Mouse (Mus musculus): ENCODE data around the gene Mtus2. TPM values are rescaled to one million over a fixed set of nuclear protein-coding genes. Genes with fewer than 3 reads are reported as not detected.

The Mtus2 gene
- polyA plus RNA-seq, 1 experiment from 2014 or later: 15.8 TPM

DNA sequence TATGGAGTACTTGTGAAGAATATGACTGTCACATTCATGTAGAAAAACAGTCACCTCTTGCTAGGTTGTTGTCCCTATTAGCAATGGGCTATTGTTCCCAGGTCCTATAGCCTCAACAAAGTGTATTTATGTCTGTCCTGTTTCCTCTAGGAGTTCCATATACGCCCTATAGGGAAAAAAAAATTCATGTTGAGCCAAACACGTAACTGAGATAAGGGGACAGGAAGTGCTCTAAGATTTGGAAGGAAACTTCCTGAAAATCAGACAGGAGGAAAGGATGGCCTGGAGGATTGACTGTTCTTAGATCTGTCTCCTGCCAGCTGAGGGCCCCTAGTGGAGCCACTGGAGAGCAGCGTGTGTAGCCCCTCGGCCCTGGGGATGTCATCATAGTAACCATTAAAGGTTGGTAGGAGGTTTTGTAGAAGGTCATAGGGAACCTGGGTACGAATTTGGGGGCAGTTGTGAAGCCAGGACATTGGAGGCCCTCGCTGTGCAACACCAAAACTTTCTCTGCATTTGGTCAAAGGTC lies 42.0 kb upstream of the Mtus2 start:
- peak; percentile 51 for TF ChIP-seq CTCF (IDR thresholded peaks at IDR 0.05; ENCODE audit: low read depth)
- Histone ChIP-seq H3K27me3 (replicated peaks; ENCODE audit: control insufficient read depth, insufficient read depth, low read length) (no peaks in the 10 kb centered on the region), H3K27ac (ENCODE audit: low read depth, low read length) (no peak overlapping the region), H3K9ac (ENCODE audit: low read depth, low read length) (no peak overlapping the region), H3K4me3 (ENCODE audit: low read depth, low read length) (no peak overlapping the region), H3K9me3 (ENCODE audit: control insufficient read depth) (no peaks in the 10 kb centered on the region), H3K36me3 (ENCODE audit: control insufficient read depth, insufficient read depth) (no peaks in the 10 kb centered on the region), H3K4me2 (replicated peaks; ENCODE audit: low read depth) (no peak overlapping the region), H3K4me1 (replicated peaks; ENCODE audit: control insufficient read depth, insufficient read depth, low read length) (no peaks in the 10 kb centered on the region; the same call in 1 of the 2 replicates)
- no peak; the same call in 1 of the 2 replicates for ATAC-seq
- 37% methylated on average over 6 of the region's 6 CpGs for WGBS

DNA sequence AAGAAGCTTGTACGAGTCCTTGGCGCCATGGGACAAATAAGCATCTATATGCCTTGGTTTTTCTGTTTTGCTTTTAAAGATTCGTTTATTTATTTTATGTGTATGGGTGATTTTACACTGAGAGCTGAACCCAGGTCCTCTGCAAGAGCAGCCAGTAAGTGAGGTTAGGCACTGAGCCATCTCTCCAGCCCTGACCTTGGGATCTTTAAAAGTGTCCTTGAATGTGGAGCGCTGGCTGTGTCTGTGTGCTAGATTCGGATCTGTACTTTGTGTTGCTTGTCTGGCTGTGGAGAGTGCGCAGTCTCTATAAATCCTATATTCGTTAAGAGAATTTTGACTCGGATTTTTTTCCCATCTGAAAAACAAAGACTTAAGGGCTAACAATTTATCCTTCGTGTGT lies 40.9 kb upstream of the Mtus2 start:
- Histone ChIP-seq H3K4me1 (replicated peaks; ENCODE audit: control insufficient read depth, insufficient read depth, low read length) (no peaks in the 10 kb centered on the region; the same call in 1 of the 2 replicates), H3K4me3 (ENCODE audit: low read depth, low read length) (no peak overlapping the region), H3K4me2 (replicated peaks; ENCODE audit: low read depth) (no peak overlapping the region), H3K27ac (ENCODE audit: low read depth, low read length) (no peak overlapping the region), H3K27me3 (replicated peaks; ENCODE audit: control insufficient read depth, insufficient read depth, low read length) (no peaks in the 10 kb centered on the region), H3K9me3 (ENCODE audit: control insufficient read depth) (no peaks in the 10 kb centered on the region), H3K36me3 (ENCODE audit: control insufficient read depth, insufficient read depth) (no peaks in the 10 kb centered on the region), H3K9ac (ENCODE audit: low read depth, low read length) (no peak overlapping the region)
- WGBS: 81% methylated on average over 9 of the region's 9 CpGs
- TF ChIP-seq CTCF (IDR thresholded peaks at IDR 0.05; ENCODE audit: low read depth): no peak
- ATAC-seq: no peak

GRCm38 (mm10) chr5:147918044-147918846 lies 38.9 kb upstream of the Mtus2 start:
- Histone ChIP-seq H3K4me2 (replicated peaks; ENCODE audit: low read depth) (no peak overlapping the region), H3K27me3 (replicated peaks; ENCODE audit: control insufficient read depth, insufficient read depth, low read length) (no peaks in the 10 kb centered on the region), H3K36me3 (ENCODE audit: control insufficient read depth, insufficient read depth) (no peaks in the 10 kb centered on the region), H3K4me1 (replicated peaks; ENCODE audit: control insufficient read depth, insufficient read depth, low read length) (no peaks in the 10 kb centered on the region; the same call in 1 of the 2 replicates), H3K9me3 (ENCODE audit: control insufficient read depth) (no peaks in the 10 kb centered on the region), H3K4me3 (ENCODE audit: low read depth, low read length) (no peak overlapping the region), H3K27ac (ENCODE audit: low read depth, low read length) (no peak overlapping the region), H3K9ac (ENCODE audit: low read depth, low read length) (no peak overlapping the region)
- ATAC-seq: no peak
- 62% methylated on average over 17 of the region's 17 CpGs for WGBS
- no peak for TF ChIP-seq CTCF (IDR thresholded peaks at IDR 0.05; ENCODE audit: low read depth)

GRCm38 (mm10) chr5:147924621-147925020 lies 32.5 kb upstream of the Mtus2 start:
- Histone ChIP-seq H3K4me2 (replicated peaks; ENCODE audit: low read depth) (no peak overlapping the region), H3K4me1 (replicated peaks; ENCODE audit: control insufficient read depth, insufficient read depth, low read length) (no peaks in the 10 kb centered on the region), H3K27me3 (replicated peaks; ENCODE audit: control insufficient read depth, insufficient read depth, low read length) (no peaks in the 10 kb centered on the region), H3K27ac (ENCODE audit: low read depth, low read length) (no peak overlapping the region), H3K36me3 (ENCODE audit: control insufficient read depth, insufficient read depth) (no peaks in the 10 kb centered on the region), H3K9ac (ENCODE audit: low read depth, low read length) (no peak overlapping the region), H3K4me3 (ENCODE audit: low read depth, low read length) (no peak overlapping the region), H3K9me3 (ENCODE audit: control insufficient read depth) (no peaks in the 10 kb centered on the region)
- TF ChIP-seq CTCF (IDR thresholded peaks at IDR 0.05; ENCODE audit: low read depth): no peak
- ATAC-seq: peak; percentile 84
- 47% methylated on average over 5 of the region's 5 CpGs for WGBS

DNA sequence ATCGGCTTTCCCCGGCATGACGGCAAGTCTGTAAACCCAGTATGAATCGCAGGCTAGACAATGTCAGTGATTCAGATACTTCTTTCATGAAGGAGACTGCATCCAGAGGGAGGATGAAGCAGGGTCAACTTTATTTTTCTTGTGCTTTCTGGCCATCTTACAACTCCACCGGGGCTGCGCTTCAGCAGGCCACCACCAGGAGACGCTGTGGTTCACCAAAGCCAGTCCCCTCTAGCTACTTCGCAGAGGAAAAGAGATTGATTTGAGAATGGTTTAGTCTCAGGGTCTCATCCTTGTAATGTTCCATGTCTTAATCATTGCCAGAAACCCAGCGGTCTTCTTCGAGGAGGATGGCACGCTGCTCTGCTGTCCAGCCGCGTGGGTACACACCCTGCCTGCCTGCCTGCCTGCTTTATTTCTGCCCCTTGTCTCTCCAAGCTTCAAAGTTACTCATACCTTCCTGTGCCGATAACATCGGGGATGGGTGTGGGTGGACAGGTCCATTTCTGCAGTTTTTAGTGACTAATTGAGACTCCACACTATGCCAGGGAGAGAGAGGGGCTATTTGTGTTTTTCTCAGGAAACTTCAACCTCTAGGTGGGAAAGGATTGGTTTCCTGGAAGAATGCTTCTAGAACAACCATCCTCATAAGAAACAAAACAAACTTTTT lies 31.1 kb upstream of the Mtus2 start:
- Histone ChIP-seq H3K27ac (ENCODE audit: low read depth, low read length) (no peak overlapping the region), H3K27me3 (replicated peaks; ENCODE audit: control insufficient read depth, insufficient read depth, low read length) (no peaks in the 10 kb centered on the region), H3K4me2 (replicated peaks; ENCODE audit: low read depth) (no peak overlapping the region), H3K36me3 (ENCODE audit: control insufficient read depth, insufficient read depth) (no peaks in the 10 kb centered on the region), H3K9ac (ENCODE audit: low read depth, low read length) (no peak overlapping the region), H3K4me3 (ENCODE audit: low read depth, low read length) (no peak overlapping the region), H3K4me1 (replicated peaks; ENCODE audit: control insufficient read depth, insufficient read depth, low read length) (no peaks in the 10 kb centered on the region), H3K9me3 (ENCODE audit: control insufficient read depth) (no peaks in the 10 kb centered on the region)
- no peak for ATAC-seq
- peak; percentile 72 for TF ChIP-seq CTCF (IDR thresholded peaks at IDR 0.05; ENCODE audit: low read depth)
- 62% methylated on average over 15 of the region's 15 CpGs for WGBS

Measured in intestine, postnatal 0 days (tissue).